Mouse (Mus musculus) small intestine, adult 2 months (tissue): ENCODE measurements around the gene Slc9a9.

Source experiments
- CTCF ChIP-seq: fragments of 200-500 bp; IDR thresholded peaks from 2 replicates; pipeline ENCODE4 v1.5.1; 2012; ENCODE audit warnings: low read depth, mild to moderate bottlenecking, control low read depth, inconsistent platforms, low read length, moderate library complexity, mixed read lengths; ENCODE audit not compliant: insufficient replicate concordance, insufficient read length; ENCODE audit errors: extremely low read depth
- POLR2A ChIP-seq: fragments of 200-500 bp; IDR thresholded peaks from 2 replicates; pipeline ENCODE4 v1.6.1; 2012; ENCODE audit warnings: low read depth, mild to moderate bottlenecking, control low read depth, inconsistent platforms, low read length, moderate library complexity

GRCm38 (mm10) chr9:94815518-94815917, 145.8 kb downstream of the Slc9a9 start:
- TF ChIP-seq POLR2A: no peak
- TF ChIP-seq CTCF: no peak
